Mouse (Mus musculus) kidney, postnatal 0 days (tissue): ENCODE data around the gene Gm20388. TPM values are rescaled to one million over a fixed set of nuclear protein-coding genes. Genes with fewer than 3 reads are reported as not detected.

ENCODE experiments used
- ATAC-seq: fragments of 200-750 bp; cut with Nextera tagmentation; replicated peaks from 2 replicates; pipeline ENCODE4 v1.8.0; 2017; ENCODE audit warnings: low read depth, moderate number of reproducible peaks, moderate TSS enrichment, moderate library complexity; ENCODE audit not compliant: low FRiP score
- DNase-seq: peaks from one replicate; pipeline ENCODE4 v3.0.0-alpha.2; 2016; ENCODE audit warnings: low spot score
- H3K27ac ChIP-seq: fragments of 300-500 bp; sonication (generic); 2 replicates; pipeline ENCODE4 v1.5.1; 2014; ENCODE audit warnings: mild to moderate bottlenecking
- H3K27me3 ChIP-seq: fragments of 300-500 bp; sonication (generic); 2 replicates; pipeline ENCODE4 v1.6.1; 2014; ENCODE audit warnings: low read length, mixed read lengths; ENCODE audit not compliant: insufficient read depth
- H3K36me3 ChIP-seq: fragments of 300-500 bp; sonication (generic); 2 replicates; pipeline ENCODE4 v1.6.1; 2014; ENCODE audit warnings: low read length, mixed read lengths; ENCODE audit not compliant: insufficient read depth
- H3K4me1 ChIP-seq: fragments of 300-500 bp; sonication (generic); replicated peaks from 2 replicates; pipeline ENCODE4 v1.6.1; 2014; ENCODE audit warnings: antibody characterized with exemption, low read length, mixed read lengths; ENCODE audit not compliant: insufficient read depth
- H3K4me2 ChIP-seq: fragments of 300-500 bp; sonication (generic); 2 replicates; pipeline ENCODE4 v1.6.1; 2014; ENCODE audit warnings: mild to moderate bottlenecking, low read length, moderate library complexity, mixed read lengths
- H3K4me3 ChIP-seq: fragments of 300-500 bp; sonication (generic); replicated peaks from 2 replicates; pipeline ENCODE4 v1.5.1; 2014; ENCODE audit warnings: low read depth, low read length
- H3K9ac ChIP-seq: fragments of 300-500 bp; sonication (generic); 2 replicates; pipeline ENCODE4 v1.6.1; 2014; ENCODE audit warnings: low read depth, low read length
- H3K9me3 ChIP-seq: fragments of 300-500 bp; sonication (generic); replicated peaks from 2 replicates; pipeline ENCODE4 v1.6.1; 2016; ENCODE audit warnings: low read length, inconsistent platforms, mixed read lengths
- CTCF ChIP-seq: IDR thresholded peaks from 2 replicates; pipeline ENCODE4 v1.5.1; 2016; ENCODE audit warnings: antibody characterized with exemption, low read depth, mild to moderate bottlenecking, moderate library complexity
- WGBS: fragments of 180-500 bp; shearing (Covaris S2); extraction: QIAGEN DNeasy Blood & Tissue Kit; methylation state at CpG from one replicate; pipeline ENCODE4 v1.1.7; 2014; 5-methylcytosine and 5-hydroxymethylcytosine counted together
- polyA plus RNA-seq: library from polyadenylated mRNA; unstranded; fragments of >200 nt; fragmentation: Nextera tagmentation; extraction: Ambion mirVana; gene quantifications from 2 replicates; pipeline ENCODE4 v1.2.1, GENCODE M21; 2015

Gene Gm20388
- polyA plus RNA-seq, 1 experiment from 2014 or later: not detected

DNA sequence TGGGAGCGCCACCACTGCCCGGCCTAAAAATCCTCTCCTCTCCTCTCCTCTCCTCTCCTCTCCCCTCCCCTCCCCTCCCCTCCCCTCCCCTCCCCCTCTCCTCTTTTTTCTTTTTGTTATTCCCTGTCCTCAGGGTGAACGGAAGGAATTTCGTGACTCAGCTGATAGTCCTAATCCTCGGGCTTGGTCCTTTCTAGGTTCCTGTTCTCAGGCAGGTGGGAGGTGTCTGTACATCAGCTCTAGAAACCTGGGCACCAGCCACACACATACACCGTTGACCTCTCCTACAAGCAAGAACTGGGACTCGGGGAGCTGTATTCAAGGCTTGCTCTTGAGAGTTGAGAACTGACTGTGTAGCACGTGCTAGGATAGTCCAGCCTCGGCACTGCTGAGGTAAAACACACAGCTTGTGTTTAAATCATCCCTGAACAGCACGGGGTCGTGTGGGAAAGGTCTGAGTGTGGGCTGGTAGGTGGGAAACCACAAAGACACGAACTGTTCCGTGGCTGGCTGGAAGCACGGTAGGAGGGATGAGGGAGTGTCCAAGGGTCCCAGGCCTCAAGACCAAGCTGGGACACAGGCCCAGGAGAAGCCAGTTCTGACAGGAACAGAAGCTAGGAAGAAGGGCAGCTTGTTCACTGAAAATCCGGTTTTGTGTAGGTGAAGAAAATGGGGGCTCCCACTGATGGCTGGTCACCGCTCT, 620.5 kb downstream of the Gm20388 start:
- H3K36me3 ChIP-seq: no peaks in the 10 kb centered on the region
- no peak overlapping the region for H3K4me2 ChIP-seq
- no peak overlapping the region for H3K9ac ChIP-seq
- peaks cover 47% of the 10 kb centered on the region for H3K4me1 ChIP-seq
- H3K27me3 ChIP-seq: no peaks in the 10 kb centered on the region
- no peak for TF ChIP-seq CTCF
- ATAC-seq: no peak
- 57% methylated on average over 16 of the region's 16 CpGs for WGBS
- no peaks in the 10 kb centered on the region for H3K9me3 ChIP-seq
- DNase-seq: no peak
- H3K4me3 ChIP-seq: no peak overlapping the region
- no peak overlapping the region; the same call in 1 of the 2 replicates for H3K27ac ChIP-seq

GRCm38 (mm10) chr8:120531775-120532516, 621.3 kb downstream of the Gm20388 start:
- Histone ChIP-seq H3K27ac (no peak overlapping the region), H3K4me3 (no peak overlapping the region), H3K27me3 (no peaks in the 10 kb centered on the region), H3K36me3 (no peaks in the 10 kb centered on the region), H3K9ac (no peak overlapping the region), H3K4me2 (no peak overlapping the region), H3K9me3 (no peaks in the 10 kb centered on the region), H3K4me1 (peaks cover 51% of the 10 kb centered on the region)
- 52% methylated on average over 10 of the region's 10 CpGs for WGBS
- TF ChIP-seq CTCF: no peak
- ATAC-seq (no peak), DNase-seq (no peak)

DNA sequence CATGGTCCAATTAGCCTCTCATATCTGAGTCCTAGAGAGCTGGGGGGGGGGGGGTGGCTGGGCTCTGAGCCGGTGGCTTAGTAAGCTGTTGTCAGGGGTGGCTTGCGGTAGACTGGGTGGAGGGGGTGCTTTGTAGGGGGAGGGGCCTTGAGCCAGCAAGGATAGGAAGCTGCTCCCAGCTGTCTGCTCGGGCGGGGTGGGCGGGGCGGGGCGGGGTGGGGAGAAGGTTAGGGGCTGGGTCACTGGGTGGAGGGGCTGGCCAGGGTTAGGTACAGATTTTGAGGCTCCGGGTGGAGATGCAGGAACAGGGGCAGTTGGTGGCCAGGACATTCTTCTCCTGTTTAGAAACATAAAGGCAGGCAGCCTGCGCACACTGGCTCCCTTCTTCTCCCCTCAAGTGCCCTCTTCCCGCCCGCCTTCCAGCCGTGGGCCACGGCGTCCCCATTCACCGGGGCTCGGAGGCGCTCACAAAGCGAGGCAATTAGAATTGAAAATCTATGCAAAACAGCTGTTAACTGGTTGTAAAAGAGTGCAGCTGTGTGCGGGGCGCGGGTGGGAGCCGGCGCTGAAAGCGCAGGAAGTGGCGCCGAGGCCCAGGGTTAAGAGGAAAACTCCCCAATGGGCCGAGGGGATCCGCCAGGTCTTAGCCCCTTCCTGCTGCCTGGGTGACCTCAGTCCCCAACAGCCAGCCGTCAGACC, 622.0 kb downstream of the Gm20388 start:
- no peak overlapping the region for H3K9ac ChIP-seq
- 8% methylated on average over 28 of the region's 29 CpGs for WGBS
- ATAC-seq (no peak), DNase-seq (peak; percentile 66)
- no peaks in the 10 kb centered on the region for H3K9me3 ChIP-seq
- no peaks in the 10 kb centered on the region for H3K36me3 ChIP-seq
- TF ChIP-seq CTCF: no peak
- no peaks in the 10 kb centered on the region for H3K27me3 ChIP-seq
- H3K27ac ChIP-seq: no peak overlapping the region
- peaks cover 53% of the 10 kb centered on the region for H3K4me1 ChIP-seq
- H3K4me3 ChIP-seq: no peak overlapping the region
- peak overlapping the region; percentile 38 for H3K4me2 ChIP-seq

DNA sequence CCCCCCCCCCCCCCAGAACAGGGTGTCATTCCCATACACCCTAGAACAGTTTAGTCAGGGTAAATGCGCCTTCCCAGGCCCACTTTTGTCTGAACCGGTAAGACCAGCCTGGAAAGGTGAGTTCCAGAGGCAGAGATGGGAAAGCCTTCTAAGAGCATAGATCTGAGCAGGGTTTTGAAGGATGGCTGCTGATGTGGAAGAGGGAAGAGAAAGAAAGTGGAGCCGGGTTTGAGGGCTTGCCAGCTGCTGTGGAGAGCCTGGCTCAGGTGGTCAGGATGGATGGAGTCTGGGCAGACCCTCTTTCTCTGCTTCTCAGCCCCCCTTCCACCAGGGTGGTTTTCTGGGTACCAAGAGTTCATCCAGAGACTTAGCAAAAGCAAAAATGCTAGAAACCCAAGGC, 622.7 kb downstream of the Gm20388 start:
- no peak for ATAC-seq
- TF ChIP-seq CTCF: no peak
- 0 out of 2 replicates have a peak overlapping the region, but pooled peaks have one; percentile 38 for H3K4me2 ChIP-seq
- H3K9ac ChIP-seq: no peak overlapping the region
- H3K9me3 ChIP-seq: no peaks in the 10 kb centered on the region
- H3K27me3 ChIP-seq: no peaks in the 10 kb centered on the region
- H3K4me1 ChIP-seq: peaks cover 53% of the 10 kb centered on the region
- no peaks in the 10 kb centered on the region for H3K36me3 ChIP-seq
- WGBS: 56% methylated on average over 3 of the region's 3 CpGs
- no peak overlapping the region for H3K27ac ChIP-seq
- no peak for DNase-seq
- H3K4me3 ChIP-seq: no peak overlapping the region

GRCm38 (mm10) chr8:120534080-120534479, 623.4 kb downstream of the Gm20388 start:
- ATAC-seq (no peak), DNase-seq (no peak)
- H3K4me1 ChIP-seq: peaks cover 54% of the 10 kb centered on the region
- no peak overlapping the region for H3K9ac ChIP-seq
- no peaks in the 10 kb centered on the region for H3K9me3 ChIP-seq
- no peaks in the 10 kb centered on the region for H3K36me3 ChIP-seq
- H3K4me3 ChIP-seq: no peak overlapping the region
- WGBS: 45% methylated on average over 8 of the region's 8 CpGs
- no peaks in the 10 kb centered on the region for H3K27me3 ChIP-seq
- no peak for TF ChIP-seq CTCF
- no peak overlapping the region for H3K27ac ChIP-seq
- no peak overlapping the region for H3K4me2 ChIP-seq
